ENCODE assay signal across 29 mouse cellular contexts in the genomic region with DNA sequence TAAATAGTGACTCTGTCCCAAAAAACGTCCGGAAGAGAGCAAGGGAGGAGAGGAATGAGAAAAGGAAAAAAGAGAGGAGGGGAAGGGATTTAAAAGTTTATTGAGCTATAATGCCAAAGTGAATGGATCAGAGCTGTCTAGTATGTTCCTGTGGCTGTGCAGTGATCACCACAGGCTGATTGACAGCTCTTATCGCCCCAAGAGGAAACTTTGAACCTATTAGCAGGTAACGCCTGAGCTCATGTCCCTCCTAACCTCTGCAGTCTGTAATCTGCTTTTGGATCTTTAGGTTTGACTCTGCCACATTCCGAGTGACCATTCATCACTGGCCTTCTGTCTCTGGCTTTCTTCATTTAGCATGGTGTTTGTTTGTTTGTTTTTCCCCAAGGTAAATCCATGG.
DNase-seq lines count a peak whose midpoint lies in the region; ATAC-seq and TF ChIP-seq lines count a peak whose summit lies in the region.
"Had no signal": no experiment of that assay in that cellular context is flagged by ENCODE, and none has a peak within 500 bp of the region (broad histone marks: within the 10 kb centered on the region; RNA-seq: fewer than 3 reads in every experiment).

No protein-coding gene starts in this region.

- H3K9ac ChIP-seq in liver, adult 2 months (ENCODE audit: low read depth, low read length): no peak overlapping the region
- no peak overlapping the region for H3K9ac ChIP-seq in liver, embryonic 11.5 days (ENCODE audit: low read depth, low read length)
- H3K9ac ChIP-seq in intestine, embryonic 15.5 days: no peak overlapping the region
- no peak overlapping the region for H3K9ac ChIP-seq in intestine, postnatal 0 days (ENCODE audit: low read depth, low read length)
- no peak overlapping the region for H3K9ac ChIP-seq in forebrain, embryonic 13.5 days
- H3K9ac ChIP-seq: embryonic facial prominence, embryonic 12.5 days; embryonic facial prominence, embryonic 15.5 days; forebrain, embryonic 12.5 days; heart, embryonic 13.5 days; hindbrain, embryonic 14.5 days had no signal

- no peaks in the 10 kb centered on the region for H3K9me3 ChIP-seq in liver, embryonic 11.5 days (ENCODE audit: control insufficient read depth, low read length)
- no peaks in the 10 kb centered on the region for H3K9me3 ChIP-seq in intestine, embryonic 15.5 days
- H3K9me3 ChIP-seq in intestine, postnatal 0 days (ENCODE audit: control insufficient read depth): no peaks in the 10 kb centered on the region
- no peaks in the 10 kb centered on the region for H3K9me3 ChIP-seq in forebrain, embryonic 13.5 days (replicated peaks)
- H3K9me3 ChIP-seq: embryonic facial prominence, embryonic 12.5 days; embryonic facial prominence, embryonic 15.5 days; forebrain, embryonic 12.5 days; G1E; heart, embryonic 10.5 days; heart, embryonic 13.5 days had no signal

- 55% methylated on average over 5 of the region's 5 CpGs for WGBS in liver, adult 2 months
- WGBS in liver, embryonic 11.5 days: 73% methylated on average over 5 of the region's 5 CpGs
- WGBS in intestine, embryonic 15.5 days: 68% methylated on average over 5 of the region's 5 CpGs
- 46% methylated on average over 5 of the region's 5 CpGs for WGBS in intestine, postnatal 0 days
- WGBS in forebrain, embryonic 13.5 days: 91% methylated on average over 5 of the region's 5 CpGs

- H3K4me3 ChIP-seq in liver, adult 2 months (ENCODE audit: insufficient read depth, low read depth, low read length): no peak overlapping the region
- H3K4me3 ChIP-seq in liver, embryonic 11.5 days (ENCODE audit: low read depth, low read length): no peak overlapping the region
- H3K4me3 ChIP-seq in intestine, embryonic 15.5 days (replicated peaks): no peak overlapping the region
- H3K4me3 ChIP-seq in intestine, postnatal 0 days (ENCODE audit: low read depth, low read length): no peak overlapping the region
- no peak overlapping the region for H3K4me3 ChIP-seq in forebrain, embryonic 13.5 days
- H3K4me3 ChIP-seq: embryonic facial prominence, embryonic 12.5 days; embryonic facial prominence, embryonic 15.5 days; forebrain, embryonic 12.5 days; gastrocnemius, adult 2 months; heart, embryonic 10.5 days; heart, embryonic 13.5 days had no signal

- no peak overlapping the region for H3K4me2 ChIP-seq in liver, embryonic 11.5 days
- no peak overlapping the region for H3K4me2 ChIP-seq in intestine, embryonic 15.5 days (replicated peaks)
- peak overlapping the region; percentile 21; the same call in 1 of the 2 replicates for H3K4me2 ChIP-seq in intestine, postnatal 0 days (replicated peaks; ENCODE audit: low read depth)
- H3K4me2 ChIP-seq in forebrain, embryonic 13.5 days: no peak overlapping the region
- H3K4me2 ChIP-seq: embryonic facial prominence, embryonic 12.5 days; embryonic facial prominence, embryonic 15.5 days; forebrain, embryonic 12.5 days; heart, embryonic 13.5 days; hindbrain, embryonic 14.5 days had no signal

- no peaks in the 10 kb centered on the region for H3K79me2 ChIP-seq in liver, adult 2 months (ENCODE audit: control insufficient read depth, insufficient read depth, low read length)

- ATAC-seq in liver, embryonic 11.5 days (replicated peaks; ENCODE audit: low FRiP score): no peak
- 0 out of 2 replicates have a peak, but pooled peaks have one; percentile 71 for ATAC-seq in intestine, embryonic 15.5 days
- peak; percentile 73 for ATAC-seq in intestine, postnatal 0 days
- no peak for ATAC-seq in forebrain, embryonic 13.5 days
- ATAC-seq: forebrain, embryonic 16.5 days; hindbrain, postnatal 0 days; inflammation-experienced regulatory T-cells, adult 6 months; Patski had no signal

- TF ChIP-seq CTCF in liver, adult 2 months (IDR thresholded peaks at IDR 0.05; ENCODE audit: low read depth, low read length): no peak
- TF ChIP-seq CTCF in intestine, postnatal 0 days (IDR thresholded peaks at IDR 0.05; ENCODE audit: low read depth): no peak

- no peaks in the 10 kb centered on the region for H3K36me3 ChIP-seq in liver, adult 2 months (ENCODE audit: control insufficient read depth, insufficient read depth, low read length)
- H3K36me3 ChIP-seq in liver, embryonic 11.5 days (ENCODE audit: control insufficient read depth, insufficient read depth, low read length): no peaks in the 10 kb centered on the region
- H3K36me3 ChIP-seq in intestine, embryonic 15.5 days: no peaks in the 10 kb centered on the region
- H3K36me3 ChIP-seq in intestine, postnatal 0 days (ENCODE audit: control insufficient read depth, insufficient read depth): peaks cover 11% of the 10 kb centered on the region
- H3K36me3 ChIP-seq in forebrain, embryonic 13.5 days (ENCODE audit: poor library complexity, severe bottlenecking): peaks cover 22% of the 10 kb centered on the region
- H3K36me3 ChIP-seq: embryonic facial prominence, embryonic 15.5 days had no signal

- H3K4me1 ChIP-seq in liver, adult 2 months (ENCODE audit: control insufficient read depth, insufficient read depth, low read length): no peaks in the 10 kb centered on the region
- no peaks in the 10 kb centered on the region for H3K4me1 ChIP-seq in liver, embryonic 11.5 days (replicated peaks; ENCODE audit: control insufficient read depth, insufficient read depth, low read length)
- 0 out of 2 replicates have a peak, but pooled peaks cover 4% of the 10 kb centered on the region for H3K4me1 ChIP-seq in intestine, embryonic 15.5 days (replicated peaks)
- H3K4me1 ChIP-seq in intestine, postnatal 0 days (replicated peaks; ENCODE audit: control insufficient read depth, insufficient read depth, low read length): 0 out of 2 replicates have a peak, but pooled peaks cover 3% of the 10 kb centered on the region
- no peaks in the 10 kb centered on the region for H3K4me1 ChIP-seq in forebrain, embryonic 13.5 days
- H3K4me1 ChIP-seq: embryonic facial prominence, embryonic 12.5 days; forebrain, embryonic 12.5 days had no signal

- no peaks in the 10 kb centered on the region for H3K27me3 ChIP-seq in liver, adult 2 months (ENCODE audit: control insufficient read depth, insufficient read depth, low read length)
- H3K27me3 ChIP-seq in liver, embryonic 11.5 days (replicated peaks; ENCODE audit: control insufficient read depth, insufficient read depth, low read length): no peaks in the 10 kb centered on the region
- no peaks in the 10 kb centered on the region for H3K27me3 ChIP-seq in intestine, embryonic 15.5 days (replicated peaks)
- H3K27me3 ChIP-seq in intestine, postnatal 0 days (replicated peaks; ENCODE audit: control insufficient read depth, insufficient read depth, low read length): no peaks in the 10 kb centered on the region
- no peaks in the 10 kb centered on the region for H3K27me3 ChIP-seq in forebrain, embryonic 13.5 days
- H3K27me3 ChIP-seq: CH12.LX; embryonic facial prominence, embryonic 12.5 days; embryonic facial prominence, embryonic 15.5 days; forebrain, embryonic 12.5 days; heart, embryonic 13.5 days; Patski had no signal

- no peak overlapping the region for H3K27ac ChIP-seq in liver, adult 2 months (replicated peaks; ENCODE audit: insufficient read depth, low read depth, low read length)
- no peak overlapping the region for H3K27ac ChIP-seq in liver, embryonic 11.5 days (ENCODE audit: low read depth, low read length)
- H3K27ac ChIP-seq in intestine, embryonic 15.5 days: no peak overlapping the region
- no peak overlapping the region for H3K27ac ChIP-seq in intestine, postnatal 0 days (ENCODE audit: low read depth, low read length)
- H3K27ac ChIP-seq in forebrain, embryonic 13.5 days: no peak overlapping the region
- H3K27ac ChIP-seq: embryonic facial prominence, embryonic 12.5 days; embryonic facial prominence, embryonic 15.5 days; forebrain, embryonic 12.5 days; gastrocnemius, adult 2 months; heart, embryonic 10.5 days; hindbrain, embryonic 14.5 days; hindbrain, postnatal 0 days had no signal

- peak; percentile 3 for DNase-seq in liver, adult 2 months (ENCODE audit: extremely low read depth, low read depth, low spot score)
- no peak for DNase-seq in liver, embryonic 11.5 days (ENCODE audit: low spot score)
- DNase-seq in gastrocnemius, adult 18-20 months (ENCODE audit: low spot score): no peak
- DNase-seq: adrenal gland, postnatal 10 days; adrenal gland, postnatal 36 days; B cell, adult 2 months; cerebellum, adult 2 months; cerebellum, adult 9-11 months; cerebellum, postnatal 25 days; gastrocnemius, adult 2 months; gastrocnemius, postnatal 14 days; heart, adult 18-20 months; heart, postnatal 14 days; heart, postnatal 4 days had no signal

- no peak for TF ChIP-seq POLR2A in liver, adult 2 months (IDR thresholded peaks at IDR 0.05; ENCODE audit: extremely low read depth, insufficient read depth, low read length)

Comparison
In these comparisons a context has a peak if more than half of its experiments do, and no peak if none do; other contexts are left out.
1. ATAC-seq: peak in intestine, embryonic 15.5 days (single experiment) and intestine, postnatal 0 days (single experiment); none in liver, embryonic 11.5 days (single experiment) and forebrain, embryonic 13.5 days (single experiment).